Mouse (Mus musculus) embryonic fibroblast, embryonic 13.5 days (primary cell): Measurements from ENCODE around the gene Mustn1.

Experiments
- CTCF ChIP-seq: IDR thresholded peaks from 2 replicates; pipeline ENCODE4 v1.5.1; 2011; ENCODE audit warnings: mild to moderate bottlenecking, control low read depth, low read length, moderate library complexity, borderline replicate concordance; ENCODE audit not compliant: insufficient read depth
- POLR2A ChIP-seq: IDR thresholded peaks from 2 replicates; pipeline ENCODE4 v1.6.1; 2011; ENCODE audit warnings: low read depth, mild to moderate bottlenecking, control low read depth, low read length, moderate library complexity

- TF ChIP-seq CTCF (no peak), POLR2A (no peak)
These were observed 2.7 kb downstream of the Mustn1 start for GRCm38 (mm10) chr14:30881718-30882108.
